Mouse (Mus musculus) right cerebral cortex, adult 18-20 months (tissue): ENCODE measurements at regions not wholly inside any gene's neighbourhood (a gene's known extent, or its start where the extent isn't known, plus 50 kb on each side); places are given as distances from the start of the nearest gene placed in this dataset.

Source experiments
- DNase-seq: peaks from one replicate; pipeline ENCODE4 v3.0.0; 2022; ENCODE audit warnings: mixed read lengths

DNA sequence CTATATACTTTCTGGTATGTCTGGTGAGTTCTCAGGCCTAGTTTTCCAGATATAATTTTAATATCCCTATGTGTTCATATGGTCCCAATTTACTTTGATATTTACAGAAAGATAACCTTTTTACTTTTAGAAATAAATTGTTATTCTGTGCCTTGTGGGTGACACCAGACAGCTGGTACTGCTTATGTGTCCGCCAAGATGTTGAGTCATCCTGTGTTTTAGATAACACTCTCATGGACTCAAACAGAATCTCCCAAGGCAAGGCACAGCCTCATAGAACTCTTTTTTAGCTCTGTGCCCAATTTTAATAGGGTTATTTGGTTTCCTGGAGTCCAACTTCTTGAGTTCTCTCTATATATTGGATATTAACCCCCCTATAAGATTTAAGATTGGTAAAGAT lies 116.2 kb upstream of the Tex13c3 start:
- DNase-seq, result peak; percentile 17

DNA sequence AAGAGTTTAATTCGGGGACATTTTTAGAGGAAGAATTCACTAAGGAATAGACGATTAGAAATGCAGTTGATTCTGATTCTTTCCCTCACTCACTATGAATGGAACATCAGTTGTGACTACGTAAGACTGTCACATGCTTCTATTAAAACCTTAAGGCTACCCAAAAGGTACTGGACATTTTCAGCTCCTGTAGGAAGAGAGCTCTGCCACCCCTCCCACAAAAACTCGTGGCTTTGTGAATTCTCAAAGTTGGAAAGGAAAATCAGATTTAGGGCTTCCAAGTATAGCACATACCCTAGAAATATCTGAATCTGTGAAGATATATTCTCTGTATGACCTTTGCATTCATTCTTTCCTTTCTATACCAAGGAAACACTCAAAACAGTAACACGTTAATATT lies 74.8 kb upstream of the Tex13c3 start:
- peak; percentile 8 for DNase-seq
